Mouse (Mus musculus): ENCODE data around the gene Vmn2r73.
"Not testable (repeated sequence)": the region's sequence is repeated elsewhere in the genome, so short reads cannot be mapped to it uniquely, and the experiment has no call there.

The Vmn2r73 gene

GRCm38 (mm10) chr7:85876166-85876565, at the start of gene Vmn2r73:
TSS of gene Vmn2r73 (minus strand) at chr7:85876266.
- no peak for DNase-seq (ENCODE audit: low read depth, low spot score)

- DNase-seq (ENCODE audit: low read depth, low spot score), result no peak
These were observed 35.7 kb downstream of the Vmn2r73 start for GRCm38 (mm10) chr7:85840090-85840948.

GRCm38 (mm10) chr7:85818092-85818491, 58.0 kb downstream of the Vmn2r73 start:
- DNase-seq (ENCODE audit: low read depth, low spot score), result not testable (repeated sequence)
